Mouse (Mus musculus) limb, embryonic 11.5 days (tissue): ENCODE results near the gene Anapc11. TPM values are rescaled to one million over a fixed set of nuclear protein-coding genes. Genes with fewer than 3 reads are reported as not detected.

Experiments used
- ATAC-seq: fragments of 200-750 bp; cut with Nextera tagmentation; 2 replicates; pipeline ENCODE4 v1.8.0; 2017; ENCODE audit warnings: low read depth; ENCODE audit not compliant: insufficient number of reproducible peaks, low FRiP score, low TSS enrichment
- DNase-seq: peaks from one replicate; pipeline ENCODE4 v3.0.0-alpha.2; 2015; ENCODE audit warnings: low spot score
- H3K27ac ChIP-seq: fragments of 300-500 bp; sonication (generic); replicated peaks from 2 replicates; pipeline ENCODE4 v1.5.1; 2014; ENCODE audit warnings: low read depth, mild to moderate bottlenecking, low read length
- H3K27me3 ChIP-seq: fragments of 300-500 bp; sonication (generic); 2 replicates; pipeline ENCODE4 v1.6.1; 2014; ENCODE audit warnings: mild to moderate bottlenecking, low read length, mixed read lengths; ENCODE audit not compliant: control insufficient read depth, insufficient read depth
- H3K36me3 ChIP-seq: fragments of 300-500 bp; sonication (generic); 2 replicates; pipeline ENCODE4 v1.6.1; 2014; ENCODE audit warnings: mild to moderate bottlenecking, low read length, moderate library complexity, mixed read lengths; ENCODE audit not compliant: control insufficient read depth, insufficient read depth
- H3K4me1 ChIP-seq: fragments of 300-500 bp; sonication (generic); 2 replicates; pipeline ENCODE4 v1.6.1; 2014; ENCODE audit warnings: low read length, mixed read lengths; ENCODE audit not compliant: control insufficient read depth, insufficient read depth
- H3K4me2 ChIP-seq: fragments of 300-500 bp; sonication (generic); 2 replicates; pipeline ENCODE4 v1.6.1; 2014; ENCODE audit warnings: low read depth, mild to moderate bottlenecking, moderate library complexity; ENCODE audit not compliant: severe bottlenecking
- H3K4me3 ChIP-seq: fragments of 300-500 bp; sonication (generic); 2 replicates; pipeline ENCODE4 v1.5.1; 2014; ENCODE audit warnings: low read depth, low read length
- H3K9ac ChIP-seq: fragments of 300-500 bp; sonication (generic); 2 replicates; pipeline ENCODE4 v1.6.1; 2014; ENCODE audit warnings: mild to moderate bottlenecking, low read length
- H3K9me3 ChIP-seq: fragments of 300-500 bp; sonication (generic); 2 replicates; pipeline ENCODE4 v1.6.1; 2016; ENCODE audit warnings: low read length; ENCODE audit not compliant: control insufficient read depth
- WGBS: fragments of 180-500 bp; shearing (Covaris S2); extraction: QIAGEN DNeasy Blood & Tissue Kit; methylation state at CpG from one replicate; pipeline ENCODE4 v1.1.7; 2014; 5-methylcytosine and 5-hydroxymethylcytosine counted together
- microRNA-seq: library from miRNA; unstranded; fragments of <30 nt; microRNA quantifications from one replicate; pipeline ENCODE4, GENCODE M21; 2016
- polyA plus RNA-seq: library from polyadenylated mRNA; unstranded; fragments of >200 nt; fragmentation: Nextera tagmentation; extraction: Ambion mirVana; gene quantifications from 2 replicates; pipeline ENCODE4 v1.2.1, GENCODE M21; 2014

Anapc11 gene
- polyA plus RNA-seq, 1 experiment from 2014 or later, result 223 TPM

DNA sequence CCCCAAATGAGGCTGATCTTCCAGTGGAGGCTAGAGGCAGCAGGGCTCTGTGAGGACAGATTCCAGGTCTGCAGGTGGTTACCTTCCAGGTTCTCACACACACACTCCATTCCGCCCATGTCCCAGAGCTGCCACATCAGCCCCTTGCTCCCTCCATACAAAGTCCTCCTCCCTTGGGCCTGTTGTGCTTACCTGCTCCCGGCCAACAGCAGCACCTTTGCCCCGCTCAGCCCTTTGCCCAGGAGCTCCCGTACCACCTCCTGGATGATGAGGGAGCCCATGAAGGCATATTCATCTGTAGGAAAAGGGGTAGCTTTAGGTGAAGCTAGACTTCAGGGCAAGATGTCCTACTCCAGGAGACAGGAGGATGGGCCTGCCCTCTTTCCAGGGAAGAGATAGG is 59.1 kb downstream of the Anapc11 start:
- peaks cover 21% of the 10 kb centered on the region for H3K4me1 ChIP-seq
- no peak overlapping the region for H3K4me3 ChIP-seq
- DNase-seq, result no peak
- H3K4me2 ChIP-seq, result no peak overlapping the region
- 89% methylated on average over 4 of the region's 4 CpGs for WGBS
- H3K9ac ChIP-seq, result no peak overlapping the region
- ATAC-seq, result no peak
- no peaks in the 10 kb centered on the region for H3K9me3 ChIP-seq
- H3K36me3 ChIP-seq, result no peaks in the 10 kb centered on the region
- no peak overlapping the region for H3K27ac ChIP-seq
- peaks cover 43% of the 10 kb centered on the region for H3K27me3 ChIP-seq

Small RNAs within 50 kb of the gene (microRNA-seq; reads per million reads assigned to microRNA genes)
- not detected for gene Mir6936

Other genes starting within 250 kb of the Anapc11 start
- 2,996 and 3,123 TPM in 2 replicates for gene Actg1, start 249.9 kb upstream of the Anapc11 start, polyA plus RNA-seq
- 0.21 and 0.47 TPM in 2 replicates for gene Fscn2, start 236.9 kb upstream of the Anapc11 start, polyA plus RNA-seq
- 30.4 and 33.1 TPM in 2 replicates for gene Faap100, start 219.7 kb upstream of the Anapc11 start, polyA plus RNA-seq
- 47.1 and 51.1 TPM in 2 replicates for gene Nploc4, start 160.7 kb upstream of the Anapc11 start, polyA plus RNA-seq
- gene Tspan10, start 155.8 kb upstream of the Anapc11 start, polyA plus RNA-seq, result not detected in 2 replicates
- gene Pde6g, start 144.9 kb upstream of the Anapc11 start, polyA plus RNA-seq, result 0.19 TPM in 1 of 2 replicates, not detected in the other
- gene Oxld1, start 140.4 kb upstream of the Anapc11 start, polyA plus RNA-seq, result 11.5 and 11.9 TPM in 2 replicates
- 32.6 and 36.4 TPM in 2 replicates for gene Ccdc137, start 140.3 kb upstream of the Anapc11 start, polyA plus RNA-seq
- gene Arl16, start 130.8 kb upstream of the Anapc11 start, polyA plus RNA-seq, result 56.6 and 58.3 TPM in 2 replicates
- 166 and 177 TPM in 2 replicates for gene Mrpl12, start 113.8 kb upstream of the Anapc11 start, polyA plus RNA-seq
- 57.8 and 58.5 TPM in 2 replicates for gene Slc25a10, start 106.6 kb upstream of the Anapc11 start, polyA plus RNA-seq
- 0.71 and 1.8 TPM in 2 replicates for gene Gcgr, start 67.7 kb upstream of the Anapc11 start, polyA plus RNA-seq
- gene Mcrip1, start 48.7 kb upstream of the Anapc11 start, polyA plus RNA-seq, result 234 and 252 TPM in 2 replicates
- 0.47 and 0.85 TPM in 2 replicates for gene Ppp1r27, start 47.3 kb upstream of the Anapc11 start, polyA plus RNA-seq
- gene P4hb, start 25.2 kb upstream of the Anapc11 start, polyA plus RNA-seq, result 640 and 656 TPM in 2 replicates
- gene Arhgdia, start 16.8 kb upstream of the Anapc11 start, polyA plus RNA-seq, result 593 and 597 TPM in 2 replicates
- gene Alyref, start 56 bp upstream of the Anapc11 start, polyA plus RNA-seq, result 810 and 850 TPM in 2 replicates
- 1.4 TPM in 1 of 2 replicates, not detected in the other for gene Npb, start 10.1 kb downstream of the Anapc11 start, polyA plus RNA-seq
- 105 and 111 TPM in 2 replicates for gene Pcyt2, start 19.5 kb downstream of the Anapc11 start, polyA plus RNA-seq
- gene Sirt7, start 26.8 kb downstream of the Anapc11 start, polyA plus RNA-seq, result 24.6 TPM in 2 replicates
- 22.6 and 24.2 TPM in 2 replicates for gene Mafg, start 35.2 kb downstream of the Anapc11 start, polyA plus RNA-seq
- gene Pycr1, start 45.3 kb downstream of the Anapc11 start, polyA plus RNA-seq, result 33.3 and 34.2 TPM in 2 replicates
- gene Myadml2, start 49.7 kb downstream of the Anapc11 start, polyA plus RNA-seq, result not detected in 2 replicates
- gene Notum, start 62.8 kb downstream of the Anapc11 start, polyA plus RNA-seq, result 6.6 and 7.5 TPM in 2 replicates
- gene Aspscr1, start 74.6 kb downstream of the Anapc11 start, polyA plus RNA-seq, result 122 and 128 TPM in 2 replicates
- 126 and 127 TPM in 2 replicates for gene Cenpx, start 115.3 kb downstream of the Anapc11 start, polyA plus RNA-seq
- gene Lrrc45, start 115.5 kb downstream of the Anapc11 start, polyA plus RNA-seq, result 44.3 and 47.8 TPM in 2 replicates
- 7.4 and 12.8 TPM in 2 replicates for gene Rac3, start 123.0 kb downstream of the Anapc11 start, polyA plus RNA-seq
- 12.4 and 16.5 TPM in 2 replicates for gene Dcxr, start 128.9 kb downstream of the Anapc11 start, polyA plus RNA-seq
- 6.7 and 7.4 TPM in 2 replicates for gene Cbr2, start 133.7 kb downstream of the Anapc11 start, polyA plus RNA-seq
- gene Hmga1b, start 164.4 kb downstream of the Anapc11 start, polyA plus RNA-seq, result 11.2 and 13.4 TPM in 2 replicates
- 23.7 and 29.5 TPM in 2 replicates for gene Rfng, start 185.8 kb downstream of the Anapc11 start, polyA plus RNA-seq
- gene Gps1, start 185.9 kb downstream of the Anapc11 start, polyA plus RNA-seq, result 266 and 275 TPM in 2 replicates
- 87.4 and 95.9 TPM in 2 replicates for gene Dus1l, start 198.0 kb downstream of the Anapc11 start, polyA plus RNA-seq
- 87.3 and 91.8 TPM in 2 replicates for gene Fasn, start 226.1 kb downstream of the Anapc11 start, polyA plus RNA-seq